Mouse (Mus musculus): ENCODE data around the gene Pdzd4.

DNA sequence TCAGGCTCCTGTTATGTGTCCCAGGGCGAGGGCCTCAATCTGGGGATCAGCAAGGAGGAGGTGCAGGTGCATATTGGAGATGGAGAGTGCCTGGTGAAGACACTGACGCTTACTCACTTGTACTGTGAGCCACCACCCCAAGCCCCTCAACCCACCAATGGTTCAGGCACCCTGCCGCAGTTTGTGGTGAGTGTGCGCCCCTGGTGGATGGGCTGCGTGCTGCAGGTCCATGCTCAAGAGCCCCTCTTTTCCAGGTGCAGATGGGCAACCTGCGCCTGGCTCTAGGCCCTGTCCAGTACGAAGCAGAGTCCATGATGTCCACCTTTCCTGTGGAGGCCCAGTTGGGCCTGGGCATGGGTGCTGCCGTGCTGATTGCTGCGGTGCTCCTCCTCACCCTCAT, 57.5 kb downstream of the Pdzd4 start:
- no peak for TF ChIP-seq POLR2A (IDR thresholded peaks at IDR 0.05; ENCODE audit: extremely low read depth, insufficient read depth, low read length)
- TF ChIP-seq CTCF (IDR thresholded peaks at IDR 0.05; ENCODE audit: low read depth, low read length), result peak; percentile 31; the same call in 1 of the 2 replicates

All from liver, adult 2 months (tissue).